Mouse (Mus musculus) urinary bladder, postnatal 14 days (tissue): ENCODE measurements at regions not wholly inside any gene's neighbourhood (a gene's known extent, or its start where the extent isn't known, plus 50 kb on each side); places are given as distances from the start of the nearest gene placed in this dataset.

ENCODE experiments used
- DNase-seq: peaks from one replicate; pipeline ENCODE4 v3.0.0; 2021; ENCODE audit warnings: low spot score

GRCm38 (mm10) chr3:40472766-40473165, 58.3 kb upstream of the Intu start:
- DNase-seq: no peak

- DNase-seq: no peak
Measured at GRCm38 (mm10) chr3:40480258-40480951, 50.7 kb upstream of the Intu start.
